Mouse (Mus musculus) cortical plate, adult 2 months (tissue): Measurements from ENCODE around the gene Gm15446.
"Not testable (repeated sequence)": the region's sequence is repeated elsewhere in the genome, so short reads cannot be mapped to it uniquely, and the experiment has no call there.

Experiments
- CTCF ChIP-seq: fragments of 200-500 bp; IDR thresholded peaks from 2 replicates; pipeline ENCODE4 v1.5.1; 2011; ENCODE audit warnings: mild to moderate bottlenecking, control low read depth, low read length; ENCODE audit not compliant: insufficient read depth; ENCODE audit errors: extremely low read depth
- POLR2A ChIP-seq: fragments of 200-500 bp; IDR thresholded peaks from 2 replicates; pipeline ENCODE4 v1.6.1; 2011; ENCODE audit warnings: mild to moderate bottlenecking, low read length, control low read depth; ENCODE audit not compliant: insufficient read depth; ENCODE audit errors: extremely low read depth

- TF ChIP-seq POLR2A, CTCF: not testable (repeated sequence)
These were observed 929 bp downstream of the Gm15446 start for GRCm38 (mm10) chr5:109924129-109924528.
